Mouse (Mus musculus): ENCODE measurements around the gene Mmel1. TPM values are rescaled to one million over a fixed set of nuclear protein-coding genes. Genes with fewer than 3 reads are reported as not detected.

Gene Mmel1
- polyA plus RNA-seq, 1 experiment = 0.22 TPM

- H3K4me3 ChIP-seq (ENCODE audit: extremely low read depth, insufficient read depth, insufficient read length) = no peak overlapping the region
- peaks cover 7% of the 10 kb centered on the region; the same call in 1 of the 2 replicates for H3K4me1 ChIP-seq (ENCODE audit: control insufficient read depth, insufficient read depth, insufficient read length)
- DNase-seq (ENCODE audit: low read depth in 1 of 2, low spot score in 2 of 2) = no peak
- no peak overlapping the region for H3K27ac ChIP-seq (ENCODE audit: insufficient read depth, low read length)
- no peak for TF ChIP-seq POLR2A (IDR thresholded peaks at IDR 0.05; ENCODE audit: low read depth, low read length)
- no peak for TF ChIP-seq CTCF (IDR thresholded peaks at IDR 0.05; ENCODE audit: extremely low read depth, insufficient read depth, insufficient read length, insufficient replicate concordance)
- peaks cover 10% of the 10 kb centered on the region for H3K27me3 ChIP-seq (ENCODE audit: control insufficient read depth, insufficient read depth, low read length)
- WGBS = 49% methylated on average over 12 of the region's 12 CpGs
- H3K36me3 ChIP-seq (ENCODE audit: control insufficient read depth, insufficient read depth, low read length) = no peaks in the 10 kb centered on the region
These were observed 14.6 kb upstream of the Mmel1 start for GRCm38 (mm10) chr4:154854676-154855345.

DNA sequence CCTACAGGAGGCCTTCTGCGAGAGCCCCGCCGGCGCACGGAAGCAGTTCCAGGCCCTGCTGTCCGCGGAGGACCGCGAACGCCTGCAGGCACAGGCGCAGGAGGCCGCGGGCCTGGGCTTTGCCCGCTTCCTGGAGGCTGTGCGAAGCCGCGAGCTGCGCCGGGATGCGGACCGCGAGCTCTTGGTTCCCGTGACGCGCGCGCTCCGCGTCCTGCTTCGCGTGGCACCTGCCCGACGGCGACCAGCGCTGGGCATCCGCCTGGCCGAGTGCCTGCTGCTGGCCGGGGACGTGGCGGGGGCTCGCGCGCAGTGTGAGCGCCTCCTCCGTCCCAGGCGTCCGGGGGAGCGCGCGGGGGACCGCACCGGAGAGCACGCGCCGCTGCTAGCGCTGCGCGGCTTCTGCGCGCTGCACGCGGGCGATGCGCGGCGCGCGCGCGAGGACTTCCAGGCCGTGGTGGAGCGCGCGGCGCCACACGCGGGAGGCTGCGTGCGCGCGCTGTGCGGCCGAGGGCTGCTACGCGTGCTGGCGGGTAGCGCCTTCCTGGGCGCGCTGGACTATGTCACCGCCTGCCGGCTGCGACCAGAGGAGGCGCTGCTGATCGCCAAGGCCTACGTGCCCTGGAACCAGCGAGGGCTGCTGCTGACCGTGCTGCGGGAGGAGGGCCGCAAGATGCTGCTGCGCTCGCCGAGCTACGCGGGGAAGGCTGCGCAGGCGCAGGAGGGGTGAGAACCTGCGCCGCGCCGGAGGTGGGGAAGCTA is 13.5 kb upstream of the Mmel1 start:
- TF ChIP-seq POLR2A (IDR thresholded peaks at IDR 0.05; ENCODE audit: low read depth, low read length) (no peak), CTCF (IDR thresholded peaks at IDR 0.05; ENCODE audit: extremely low read depth, insufficient read depth, insufficient read length, insufficient replicate concordance) (no peak)
- Histone ChIP-seq H3K36me3 (ENCODE audit: control insufficient read depth, insufficient read depth, low read length) (no peaks in the 10 kb centered on the region), H3K27ac (ENCODE audit: insufficient read depth, low read length) (no peak overlapping the region), H3K4me1 (ENCODE audit: control insufficient read depth, insufficient read depth, insufficient read length) (peaks cover 7% of the 10 kb centered on the region; the same call in 1 of the 2 replicates), H3K4me3 (ENCODE audit: extremely low read depth, insufficient read depth, insufficient read length) (peak overlapping the region; percentile 33; the same call in 1 of the 2 replicates), H3K27me3 (ENCODE audit: control insufficient read depth, insufficient read depth, low read length) (peaks cover 10% of the 10 kb centered on the region)
- DNase-seq (ENCODE audit: low read depth in 1 of 2, low spot score in 2 of 2) = no peak
- 2% methylated on average over 110 of the region's 110 CpGs for WGBS

DNA sequence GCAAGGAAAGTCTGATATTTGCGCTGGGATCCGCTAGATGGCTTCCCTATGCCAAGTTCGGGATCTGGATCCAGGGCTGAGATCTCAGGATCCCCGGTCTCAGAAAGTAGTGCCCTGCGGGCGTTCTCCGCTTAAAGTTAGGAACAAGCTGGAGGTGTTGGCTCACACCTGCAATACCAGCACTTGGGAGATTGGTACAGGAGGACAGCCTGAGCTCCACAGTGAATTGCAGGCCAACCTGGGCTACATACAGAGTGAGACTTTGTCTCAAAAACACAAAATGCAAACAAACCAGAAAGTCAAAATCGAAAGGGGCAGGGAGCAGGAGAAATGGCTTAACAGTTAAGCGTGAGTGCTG is 12.9 kb upstream of the Mmel1 start:
- Histone ChIP-seq H3K36me3 (ENCODE audit: control insufficient read depth, insufficient read depth, low read length) (no peaks in the 10 kb centered on the region), H3K4me1 (ENCODE audit: control insufficient read depth, insufficient read depth, insufficient read length) (peaks cover 7% of the 10 kb centered on the region; the same call in 1 of the 2 replicates), H3K27ac (ENCODE audit: insufficient read depth, low read length) (no peak overlapping the region), H3K27me3 (ENCODE audit: control insufficient read depth, insufficient read depth, low read length) (peaks cover 10% of the 10 kb centered on the region), H3K4me3 (ENCODE audit: extremely low read depth, insufficient read depth, insufficient read length) (no peak overlapping the region; the same call in 1 of the 2 replicates)
- TF ChIP-seq CTCF (IDR thresholded peaks at IDR 0.05; ENCODE audit: extremely low read depth, insufficient read depth, insufficient read length, insufficient replicate concordance) (no peak), POLR2A (IDR thresholded peaks at IDR 0.05; ENCODE audit: low read depth, low read length) (no peak)
- 25% methylated on average over 9 of the region's 9 CpGs for WGBS
- DNase-seq (ENCODE audit: low read depth in 1 of 2, low spot score in 2 of 2) = no peak

DNA sequence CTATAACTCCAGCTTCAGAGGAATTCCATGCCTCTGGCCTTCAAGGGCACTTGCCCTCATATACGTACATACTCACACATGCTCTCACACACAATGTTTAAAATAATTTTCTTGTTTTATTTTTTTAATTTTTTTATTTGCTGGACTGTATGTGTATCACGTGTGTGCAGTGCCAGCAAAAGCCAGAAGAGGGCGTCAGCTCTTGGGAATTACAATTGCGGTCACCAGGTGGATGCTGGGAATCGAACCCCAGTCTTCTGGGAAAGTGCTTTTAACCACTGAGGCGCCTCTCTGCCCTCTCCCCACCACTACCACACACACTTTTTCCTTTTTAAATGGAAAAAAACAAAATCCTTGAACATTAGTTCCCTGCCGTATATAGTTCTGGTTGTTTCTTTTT is 12.5 kb upstream of the Mmel1 start:
- Histone ChIP-seq H3K27ac (ENCODE audit: insufficient read depth, low read length) (no peak overlapping the region), H3K4me3 (ENCODE audit: extremely low read depth, insufficient read depth, insufficient read length) (no peak overlapping the region), H3K27me3 (ENCODE audit: control insufficient read depth, insufficient read depth, low read length) (peaks cover 10% of the 10 kb centered on the region), H3K4me1 (ENCODE audit: control insufficient read depth, insufficient read depth, insufficient read length) (peaks cover 7% of the 10 kb centered on the region; the same call in 1 of the 2 replicates), H3K36me3 (ENCODE audit: control insufficient read depth, insufficient read depth, low read length) (no peaks in the 10 kb centered on the region)
- DNase-seq (ENCODE audit: low read depth in 1 of 2, low spot score in 2 of 2) = no peak
- 88% methylated on average over 7 of the region's 7 CpGs for WGBS
- TF ChIP-seq CTCF (IDR thresholded peaks at IDR 0.05; ENCODE audit: extremely low read depth, insufficient read depth, insufficient read length, insufficient replicate concordance) = no peak
- TF ChIP-seq POLR2A (IDR thresholded peaks at IDR 0.05; ENCODE audit: low read depth, low read length) = no peak

GRCm38 (mm10) chr4:154857366-154858240 is 11.8 kb upstream of the Mmel1 start:
- Histone ChIP-seq H3K36me3 (ENCODE audit: control insufficient read depth, insufficient read depth, low read length) (no peaks in the 10 kb centered on the region), H3K4me1 (ENCODE audit: control insufficient read depth, insufficient read depth, insufficient read length) (peaks cover 7% of the 10 kb centered on the region; the same call in 1 of the 2 replicates), H3K27ac (ENCODE audit: insufficient read depth, low read length) (no peak overlapping the region), H3K27me3 (ENCODE audit: control insufficient read depth, insufficient read depth, low read length) (peaks cover 10% of the 10 kb centered on the region), H3K4me3 (ENCODE audit: extremely low read depth, insufficient read depth, insufficient read length) (no peak overlapping the region)
- DNase-seq (ENCODE audit: low read depth in 1 of 2, low spot score in 2 of 2) = no peak
- 82% methylated on average over 10 of the region's 10 CpGs for WGBS
- TF ChIP-seq POLR2A (IDR thresholded peaks at IDR 0.05; ENCODE audit: low read depth, low read length) (no peak), CTCF (IDR thresholded peaks at IDR 0.05; ENCODE audit: extremely low read depth, insufficient read depth, insufficient read length, insufficient replicate concordance) (no peak)

- Histone ChIP-seq H3K4me1 (ENCODE audit: control insufficient read depth, insufficient read depth, insufficient read length) (peaks cover 7% of the 10 kb centered on the region; the same call in 1 of the 2 replicates), H3K36me3 (ENCODE audit: control insufficient read depth, insufficient read depth, low read length) (no peaks in the 10 kb centered on the region), H3K27ac (ENCODE audit: insufficient read depth, low read length) (no peak overlapping the region), H3K4me3 (ENCODE audit: extremely low read depth, insufficient read depth, insufficient read length) (no peak overlapping the region), H3K27me3 (ENCODE audit: control insufficient read depth, insufficient read depth, low read length) (peaks cover 10% of the 10 kb centered on the region)
- no peak for DNase-seq (ENCODE audit: low read depth in 1 of 2, low spot score in 2 of 2)
- TF ChIP-seq CTCF (IDR thresholded peaks at IDR 0.05; ENCODE audit: extremely low read depth, insufficient read depth, insufficient read length, insufficient replicate concordance) (no peak), POLR2A (IDR thresholded peaks at IDR 0.05; ENCODE audit: low read depth, low read length) (no peak)
- 81% methylated on average over 3 of the region's 3 CpGs for WGBS
These were observed 10.8 kb upstream of the Mmel1 start for GRCm38 (mm10) chr4:154858601-154859000.

Data from spleen, adult 2 months (tissue).